Mouse (Mus musculus) forebrain, embryonic 12.5 days (tissue): ENCODE measurements at regions not wholly inside any gene's neighbourhood (a gene's known extent, or its start where the extent isn't known, plus 50 kb on each side); places are given as distances from the start of the nearest gene placed in this dataset.

Experiments
- ATAC-seq: fragments of 200-750 bp; cut with Nextera tagmentation; 2 replicates; pipeline ENCODE4 v1.8.0; 2017; ENCODE audit warnings: moderate TSS enrichment; ENCODE audit not compliant: low FRiP score
- H3K27ac ChIP-seq: fragments of 300-500 bp; sonication (generic); 2 replicates; pipeline ENCODE4 v1.5.1; 2016; ENCODE audit warnings: mild to moderate bottlenecking
- H3K27me3 ChIP-seq: fragments of 300-500 bp; sonication (generic); 2 replicates; pipeline ENCODE4 v1.6.1; 2016; ENCODE audit warnings: mild to moderate bottlenecking
- H3K36me3 ChIP-seq: fragments of 300-500 bp; sonication (generic); replicated peaks from 2 replicates; pipeline ENCODE4 v1.6.1; 2016; ENCODE audit warnings: mild to moderate bottlenecking
- H3K4me1 ChIP-seq: fragments of 300-500 bp; sonication (generic); 2 replicates; pipeline ENCODE4 v1.6.1; 2016
- H3K4me2 ChIP-seq: fragments of 300-500 bp; sonication (generic); 2 replicates; pipeline ENCODE4 v1.6.1; 2016; ENCODE audit warnings: mild to moderate bottlenecking, moderate library complexity
- H3K4me3 ChIP-seq: fragments of 300-500 bp; sonication (generic); replicated peaks from 2 replicates; pipeline ENCODE4 v1.5.1; 2016; ENCODE audit warnings: mild to moderate bottlenecking
- H3K9ac ChIP-seq: fragments of 300-500 bp; sonication (generic); 2 replicates; pipeline ENCODE4 v1.6.1; 2016; ENCODE audit warnings: mild to moderate bottlenecking
- H3K9me3 ChIP-seq: fragments of 300-500 bp; sonication (generic); 2 replicates; pipeline ENCODE4 v1.6.1; 2016
- WGBS: fragments of 180-500 bp; shearing (Covaris S2); methylation state at CpG from one replicate; pipeline ENCODE4 v1.1.7; 2016; 5-methylcytosine and 5-hydroxymethylcytosine counted together

GRCm38 (mm10) chr14:76753734-76754133, 197.0 kb upstream of the Serp2 start:
- H3K9ac ChIP-seq: no peak overlapping the region
- H3K4me3 ChIP-seq: no peak overlapping the region
- H3K9me3 ChIP-seq: no peaks in the 10 kb centered on the region
- WGBS: 83% methylated on average over 5 of the region's 5 CpGs
- no peaks in the 10 kb centered on the region for H3K27me3 ChIP-seq
- H3K4me2 ChIP-seq: no peak overlapping the region
- no peak overlapping the region for H3K27ac ChIP-seq
- no peak for ATAC-seq
- no peaks in the 10 kb centered on the region for H3K36me3 ChIP-seq
- H3K4me1 ChIP-seq: no peaks in the 10 kb centered on the region

- no peak overlapping the region for H3K4me2 ChIP-seq
- H3K36me3 ChIP-seq: no peaks in the 10 kb centered on the region
- no peak overlapping the region for H3K4me3 ChIP-seq
- no peaks in the 10 kb centered on the region for H3K4me1 ChIP-seq
- ATAC-seq: no peak
- H3K9ac ChIP-seq: no peak overlapping the region
- no peak overlapping the region for H3K27ac ChIP-seq
- WGBS: 96% methylated on average over 7 of the region's 7 CpGs
- H3K27me3 ChIP-seq: no peaks in the 10 kb centered on the region
- H3K9me3 ChIP-seq: no peaks in the 10 kb centered on the region
Observed at GRCm38 (mm10) chr14:76749178-76749577, 192.5 kb upstream of the Serp2 start.

- H3K4me3 ChIP-seq: no peak overlapping the region
- H3K36me3 ChIP-seq: no peaks in the 10 kb centered on the region
- H3K27ac ChIP-seq: no peak overlapping the region
- H3K9me3 ChIP-seq: no peaks in the 10 kb centered on the region
- H3K9ac ChIP-seq: no peak overlapping the region
- no peak overlapping the region for H3K4me2 ChIP-seq
- 96% methylated on average over 2 of the region's 2 CpGs for WGBS
- no peaks in the 10 kb centered on the region for H3K27me3 ChIP-seq
- H3K4me1 ChIP-seq: no peaks in the 10 kb centered on the region
- no peak for ATAC-seq
Observed at GRCm38 (mm10) chr14:76748711-76749110, 192.0 kb upstream of the Serp2 start.

- no peaks in the 10 kb centered on the region for H3K9me3 ChIP-seq
- no peaks in the 10 kb centered on the region for H3K27me3 ChIP-seq
- no peak overlapping the region for H3K4me3 ChIP-seq
- H3K9ac ChIP-seq: no peak overlapping the region
- 94% methylated on average over 5 of the region's 5 CpGs for WGBS
- no peak overlapping the region for H3K27ac ChIP-seq
- no peak overlapping the region for H3K4me2 ChIP-seq
- H3K36me3 ChIP-seq: no peaks in the 10 kb centered on the region
- H3K4me1 ChIP-seq: no peaks in the 10 kb centered on the region
- ATAC-seq: no peak
Observed at GRCm38 (mm10) chr14:76747814-76748213, 191.1 kb upstream of the Serp2 start.

GRCm38 (mm10) chr14:76746282-76746681, 189.6 kb upstream of the Serp2 start:
- Histone ChIP-seq H3K4me1 (no peaks in the 10 kb centered on the region), H3K9ac (no peak overlapping the region), H3K27me3 (no peaks in the 10 kb centered on the region), H3K4me3 (no peak overlapping the region), H3K9me3 (no peaks in the 10 kb centered on the region), H3K27ac (no peak overlapping the region), H3K4me2 (no peak overlapping the region), H3K36me3 (no peaks in the 10 kb centered on the region)
- ATAC-seq: no peak
- WGBS: 88% methylated on average over 10 of the region's 10 CpGs

GRCm38 (mm10) chr14:76744674-76745433, 188.2 kb upstream of the Serp2 start:
- Histone ChIP-seq H3K4me2 (no peak overlapping the region), H3K4me1 (peaks cover 3% of the 10 kb centered on the region; the same call in 1 of the 2 replicates), H3K27me3 (no peaks in the 10 kb centered on the region), H3K9ac (no peak overlapping the region), H3K4me3 (no peak overlapping the region), H3K9me3 (no peaks in the 10 kb centered on the region), H3K27ac (no peak overlapping the region), H3K36me3 (no peaks in the 10 kb centered on the region)
- ATAC-seq: no peak
- 83% methylated on average over 23 of the region's 23 CpGs for WGBS

GRCm38 (mm10) chr14:76742297-76742696, 185.6 kb upstream of the Serp2 start:
- peaks cover 3% of the 10 kb centered on the region; the same call in 1 of the 2 replicates for H3K4me1 ChIP-seq
- no peak overlapping the region for H3K9ac ChIP-seq
- no peaks in the 10 kb centered on the region for H3K9me3 ChIP-seq
- no peaks in the 10 kb centered on the region for H3K27me3 ChIP-seq
- H3K4me3 ChIP-seq: no peak overlapping the region
- no peaks in the 10 kb centered on the region for H3K36me3 ChIP-seq
- H3K27ac ChIP-seq: no peak overlapping the region
- ATAC-seq: no peak
- no peak overlapping the region for H3K4me2 ChIP-seq
- 84% methylated on average over 5 of the region's 5 CpGs for WGBS

- ATAC-seq: peak; percentile 58; the same call in 1 of the 2 replicates
- H3K9ac ChIP-seq: no peak overlapping the region
- peaks cover 8% of the 10 kb centered on the region for H3K4me1 ChIP-seq
- H3K36me3 ChIP-seq: no peaks in the 10 kb centered on the region
- H3K27me3 ChIP-seq: no peaks in the 10 kb centered on the region
- no peak overlapping the region for H3K4me2 ChIP-seq
- WGBS: 72% methylated on average over 25 of the region's 25 CpGs
- H3K4me3 ChIP-seq: no peak overlapping the region
- no peaks in the 10 kb centered on the region for H3K9me3 ChIP-seq
- H3K27ac ChIP-seq: 0 out of 2 replicates have a peak overlapping the region, but pooled peaks have one; percentile 37
Observed at GRCm38 (mm10) chr14:76739836-76740597, 183.3 kb upstream of the Serp2 start.

GRCm38 (mm10) chr14:76735997-76736396, 179.3 kb upstream of the Serp2 start:
- Histone ChIP-seq H3K4me1 (peaks cover 14% of the 10 kb centered on the region), H3K27ac (no peak overlapping the region), H3K4me3 (no peak overlapping the region), H3K27me3 (no peaks in the 10 kb centered on the region), H3K9ac (no peak overlapping the region), H3K9me3 (no peaks in the 10 kb centered on the region), H3K4me2 (no peak overlapping the region), H3K36me3 (no peaks in the 10 kb centered on the region)
- no peak for ATAC-seq
- 79% methylated on average over 5 of the region's 5 CpGs for WGBS

- no peak overlapping the region for H3K4me3 ChIP-seq
- no peaks in the 10 kb centered on the region for H3K9me3 ChIP-seq
- no peak for ATAC-seq
- H3K4me1 ChIP-seq: peaks cover 12% of the 10 kb centered on the region
- no peak overlapping the region for H3K4me2 ChIP-seq
- H3K36me3 ChIP-seq: no peaks in the 10 kb centered on the region
- 29% methylated on average over 4 of the region's 4 CpGs for WGBS
- 0 out of 2 replicates have a peak overlapping the region, but pooled peaks have one; percentile 13 for H3K27ac ChIP-seq
- H3K9ac ChIP-seq: no peak overlapping the region
- H3K27me3 ChIP-seq: no peaks in the 10 kb centered on the region
Observed at GRCm38 (mm10) chr14:76735107-76735506, 178.4 kb upstream of the Serp2 start.

- Histone ChIP-seq H3K36me3 (no peaks in the 10 kb centered on the region), H3K9ac (no peak overlapping the region), H3K4me3 (no peak overlapping the region), H3K27me3 (no peaks in the 10 kb centered on the region), H3K9me3 (no peaks in the 10 kb centered on the region), H3K27ac (no peak overlapping the region), H3K4me1 (peaks cover 12% of the 10 kb centered on the region), H3K4me2 (no peak overlapping the region)
- ATAC-seq: no peak
- 90% methylated on average over 8 of the region's 8 CpGs for WGBS
Observed at GRCm38 (mm10) chr14:76733258-76733823, 176.7 kb upstream of the Serp2 start.

GRCm38 (mm10) chr14:76731096-76731986, 174.7 kb upstream of the Serp2 start:
- H3K36me3 ChIP-seq: no peaks in the 10 kb centered on the region
- H3K27ac ChIP-seq: no peak overlapping the region
- peaks cover 12% of the 10 kb centered on the region for H3K4me1 ChIP-seq
- no peak for ATAC-seq
- 92% methylated on average over 19 of the region's 19 CpGs for WGBS
- no peak overlapping the region for H3K9ac ChIP-seq
- no peak overlapping the region for H3K4me2 ChIP-seq
- H3K4me3 ChIP-seq: no peak overlapping the region
- H3K9me3 ChIP-seq: no peaks in the 10 kb centered on the region
- H3K27me3 ChIP-seq: no peaks in the 10 kb centered on the region
